Comparison of ENCODE assay signal across 18 mouse cellular contexts in the genomic region with DNA sequence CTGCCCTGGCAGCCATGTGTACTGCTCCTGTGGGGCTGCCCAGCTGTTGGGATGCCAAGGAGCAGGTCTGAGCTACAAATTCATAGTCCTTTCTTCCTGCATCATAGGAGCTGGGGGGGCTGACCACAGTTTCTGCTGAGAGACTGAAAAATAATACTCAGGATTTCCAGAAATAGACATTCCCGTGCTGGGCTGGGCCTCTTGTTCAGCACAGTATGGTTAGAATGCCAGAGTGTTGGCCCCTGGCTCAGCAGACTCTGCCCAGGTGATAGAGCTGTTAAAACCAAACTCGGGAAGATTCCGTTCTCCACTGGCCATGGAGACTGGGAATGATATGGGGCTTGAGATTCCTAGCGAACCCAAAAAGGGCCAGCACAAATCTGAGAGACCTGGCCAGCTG.
"Had no signal": no experiment of that assay in that cellular context is flagged by ENCODE, and none has a peak within 500 bp of the region (broad histone marks: within the 10 kb centered on the region; RNA-seq: fewer than 3 reads in every experiment).

No protein-coding gene starts in this region.

- H3K9me3 ChIP-seq: liver, embryonic 13.5 days; liver, embryonic 15.5 days; lung, embryonic 15.5 days; midbrain, embryonic 10.5 days; midbrain, embryonic 12.5 days; neural tube, embryonic 12.5 days; stomach, embryonic 15.5 days had no signal

- H3K36me3 ChIP-seq: liver, embryonic 13.5 days; liver, embryonic 15.5 days; lung, embryonic 15.5 days; stomach, embryonic 15.5 days had no signal

- H3K27me3 ChIP-seq: liver, embryonic 13.5 days; liver, embryonic 15.5 days; lung, embryonic 15.5 days; midbrain, embryonic 12.5 days; neural tube, embryonic 12.5 days; stomach, embryonic 15.5 days had no signal

- ATAC-seq: liver, postnatal 0 days; midbrain, embryonic 16.5 days had no signal

- H3K4me3 ChIP-seq: liver, embryonic 13.5 days; liver, embryonic 15.5 days; lung, embryonic 15.5 days; midbrain, embryonic 10.5 days; midbrain, embryonic 12.5 days; neural tube, embryonic 12.5 days; stomach, embryonic 15.5 days had no signal

- H3K4me2 ChIP-seq: liver, embryonic 11.5 days; liver, embryonic 13.5 days; liver, embryonic 15.5 days; lung, embryonic 15.5 days; midbrain, embryonic 12.5 days; neural tube, embryonic 12.5 days; stomach, embryonic 15.5 days had no signal

- H3K4me1 ChIP-seq: liver, embryonic 13.5 days; liver, embryonic 15.5 days; lung, embryonic 15.5 days; midbrain, embryonic 12.5 days; neural tube, embryonic 12.5 days; stomach, embryonic 15.5 days had no signal

- DNase-seq: liver; liver, embryonic 13.5 days; liver, postnatal 0 days; midbrain, embryonic 14.5 days; right cerebral cortex, postnatal 14 days; thymus, adult 2 months; thymus, postnatal 25 days; thymus, postnatal 4 days had no signal

- H3K9ac ChIP-seq: liver, embryonic 13.5 days; liver, embryonic 15.5 days; liver, postnatal 0 days; lung, embryonic 15.5 days; midbrain, embryonic 12.5 days; neural tube, embryonic 12.5 days; stomach, embryonic 15.5 days had no signal

- H3K27ac ChIP-seq: liver, embryonic 13.5 days; liver, embryonic 15.5 days; lung, embryonic 15.5 days; macrophage; midbrain, embryonic 10.5 days; midbrain, embryonic 12.5 days; neural tube, embryonic 12.5 days; stomach, embryonic 15.5 days; stomach, postnatal 0 days had no signal
